Mouse (Mus musculus) stomach, embryonic 14.5 days (tissue): ENCODE data around the gene Naa35. TPM values are rescaled to one million over a fixed set of nuclear protein-coding genes. Genes with fewer than 3 reads are reported as not detected.

Experiments used
- ATAC-seq: fragments of 200-750 bp; cut with Nextera tagmentation; 2 replicates; pipeline ENCODE4 v1.8.0; 2017; ENCODE audit warnings: low read depth, moderate TSS enrichment; ENCODE audit not compliant: insufficient number of reproducible peaks, insufficient read depth, low FRiP score
- H3K27ac ChIP-seq: fragments of 300-500 bp; sonication (generic); 2 replicates; pipeline ENCODE4 v1.5.1; 2014; ENCODE audit warnings: mild to moderate bottlenecking, low read length, moderate library complexity, mixed read lengths
- H3K27me3 ChIP-seq: fragments of 300-500 bp; sonication (generic); 2 replicates; pipeline ENCODE4 v1.6.1; 2014; ENCODE audit warnings: low read length, control low read depth, mixed read lengths; ENCODE audit not compliant: control insufficient read depth, insufficient read depth
- H3K36me3 ChIP-seq: fragments of 300-500 bp; sonication (generic); 2 replicates; pipeline ENCODE4 v1.6.1; 2014; ENCODE audit warnings: mild to moderate bottlenecking, control low read depth, low read length, moderate library complexity, mixed read lengths; ENCODE audit not compliant: control insufficient read depth, insufficient read depth
- H3K4me1 ChIP-seq: fragments of 300-500 bp; sonication (generic); 2 replicates; pipeline ENCODE4 v1.6.1; 2014; ENCODE audit warnings: low read length, control low read depth, mixed read lengths; ENCODE audit not compliant: control insufficient read depth, insufficient read depth
- H3K4me2 ChIP-seq: fragments of 300-500 bp; sonication (generic); replicated peaks from 2 replicates; pipeline ENCODE4 v1.6.1; 2014; ENCODE audit warnings: low read depth, low read length, control low read depth
- H3K4me3 ChIP-seq: fragments of 300-500 bp; sonication (generic); 2 replicates; pipeline ENCODE4 v1.5.1; 2014; ENCODE audit warnings: low read depth, low read length, control low read depth
- H3K9ac ChIP-seq: fragments of 300-500 bp; sonication (generic); replicated peaks from 2 replicates; pipeline ENCODE4 v1.6.1; 2014; ENCODE audit warnings: low read depth, mild to moderate bottlenecking, control low read depth, low read length, moderate library complexity, mixed read lengths
- H3K9me3 ChIP-seq: fragments of 300-500 bp; sonication (generic); 2 replicates; pipeline ENCODE4 v1.6.1; 2016; ENCODE audit warnings: low read depth, low read length, control low read depth; ENCODE audit not compliant: control insufficient read depth
- WGBS: fragments of 180-500 bp; shearing (Covaris S2); extraction: QIAGEN DNeasy Blood & Tissue Kit; methylation state at CpG from one replicate; pipeline ENCODE4 v1.1.7; 2014; 5-methylcytosine and 5-hydroxymethylcytosine counted together
- polyA plus RNA-seq: library from polyadenylated mRNA; unstranded; fragments of >200 nt; fragmentation: Nextera tagmentation; extraction: Ambion mirVana; gene quantifications from 2 replicates; pipeline ENCODE4 v1.2.1, GENCODE M21; 2014

Naa35 gene
- polyA plus RNA-seq, 1 experiment from 2014 or later, result 99.1 TPM

- WGBS, result 51% methylated on average over 7 of the region's 7 CpGs
Observed at GRCm38 (mm10) chr13:59673597-59673996, 88.5 kb downstream of the Naa35 start.

DNA sequence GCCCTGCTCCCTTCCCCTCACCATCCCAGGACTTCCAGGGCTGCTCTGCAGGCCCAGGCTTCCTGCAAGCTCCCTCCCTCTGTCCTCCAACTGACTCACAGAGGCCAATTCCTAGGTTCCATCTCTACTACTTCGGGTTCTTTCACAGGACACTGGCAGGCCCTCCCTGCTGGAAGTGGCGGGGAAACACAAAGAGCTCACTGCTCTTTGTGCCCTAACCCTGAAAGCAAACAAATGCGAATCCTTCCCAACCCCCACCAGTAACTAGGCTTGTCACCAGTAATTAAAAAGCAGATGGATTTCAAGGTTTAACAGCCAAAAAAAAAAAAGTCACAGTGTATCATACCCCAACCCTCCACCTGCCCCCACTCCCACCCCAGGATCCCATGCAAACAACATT lies 89.2 kb downstream of the Naa35 start:
- Histone ChIP-seq H3K4me2 (peak overlapping the region; percentile 49), H3K4me1 (peaks cover 11% of the 10 kb centered on the region), H3K27me3 (no peaks in the 10 kb centered on the region), H3K27ac (no peak overlapping the region), H3K36me3 (no peaks in the 10 kb centered on the region), H3K9me3 (no peaks in the 10 kb centered on the region), H3K9ac (no peak overlapping the region), H3K4me3 (peak overlapping the region; percentile 71)
- WGBS, result 13% methylated on average over 3 of the region's 3 CpGs
- ATAC-seq, result no peak

More at GRCm38 (mm10) chr13:59673597-59673996, 88.5 kb downstream of the Naa35 start:
- no peak for ATAC-seq
- H3K36me3 ChIP-seq, result no peaks in the 10 kb centered on the region
- no peaks in the 10 kb centered on the region for H3K9me3 ChIP-seq
- peaks cover 15% of the 10 kb centered on the region for H3K4me1 ChIP-seq
- H3K4me2 ChIP-seq, result peak overlapping the region; percentile 49
- H3K4me3 ChIP-seq, result no peak overlapping the region
- no peak overlapping the region for H3K27ac ChIP-seq
- no peak overlapping the region for H3K9ac ChIP-seq
- no peaks in the 10 kb centered on the region for H3K27me3 ChIP-seq

DNA sequence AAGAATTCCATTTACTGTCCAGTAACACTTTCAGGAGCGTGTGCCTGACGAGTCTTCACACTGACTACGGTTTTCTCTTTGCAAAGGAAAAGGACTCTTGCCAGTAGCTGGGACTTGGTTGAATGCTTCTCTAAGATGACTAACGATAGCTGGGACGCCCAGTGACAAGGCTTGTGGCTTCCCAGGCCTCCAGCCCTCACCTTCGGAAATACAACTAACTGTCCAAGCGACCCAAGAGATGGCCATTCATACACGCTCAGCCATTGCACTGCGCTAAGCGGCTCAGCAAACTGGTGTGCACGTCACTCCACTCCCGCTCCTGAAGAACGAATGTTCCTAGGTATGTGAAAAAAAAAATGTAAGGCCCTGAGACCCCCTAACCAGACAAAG lies 89.7 kb downstream of the Naa35 start:
- peak overlapping the region; percentile 30; the same call in 1 of the 2 replicates for H3K27ac ChIP-seq
- H3K9me3 ChIP-seq, result no peaks in the 10 kb centered on the region
- no peaks in the 10 kb centered on the region for H3K27me3 ChIP-seq
- H3K36me3 ChIP-seq, result no peaks in the 10 kb centered on the region
- H3K4me2 ChIP-seq, result peak overlapping the region; percentile 49
- ATAC-seq, result no peak
- WGBS, result 2% methylated on average over 13 of the region's 13 CpGs
- peak overlapping the region; percentile 71 for H3K4me3 ChIP-seq
- peaks cover 11% of the 10 kb centered on the region for H3K4me1 ChIP-seq
- peak overlapping the region; percentile 71; the same call in 1 of the 2 replicates for H3K9ac ChIP-seq

DNA sequence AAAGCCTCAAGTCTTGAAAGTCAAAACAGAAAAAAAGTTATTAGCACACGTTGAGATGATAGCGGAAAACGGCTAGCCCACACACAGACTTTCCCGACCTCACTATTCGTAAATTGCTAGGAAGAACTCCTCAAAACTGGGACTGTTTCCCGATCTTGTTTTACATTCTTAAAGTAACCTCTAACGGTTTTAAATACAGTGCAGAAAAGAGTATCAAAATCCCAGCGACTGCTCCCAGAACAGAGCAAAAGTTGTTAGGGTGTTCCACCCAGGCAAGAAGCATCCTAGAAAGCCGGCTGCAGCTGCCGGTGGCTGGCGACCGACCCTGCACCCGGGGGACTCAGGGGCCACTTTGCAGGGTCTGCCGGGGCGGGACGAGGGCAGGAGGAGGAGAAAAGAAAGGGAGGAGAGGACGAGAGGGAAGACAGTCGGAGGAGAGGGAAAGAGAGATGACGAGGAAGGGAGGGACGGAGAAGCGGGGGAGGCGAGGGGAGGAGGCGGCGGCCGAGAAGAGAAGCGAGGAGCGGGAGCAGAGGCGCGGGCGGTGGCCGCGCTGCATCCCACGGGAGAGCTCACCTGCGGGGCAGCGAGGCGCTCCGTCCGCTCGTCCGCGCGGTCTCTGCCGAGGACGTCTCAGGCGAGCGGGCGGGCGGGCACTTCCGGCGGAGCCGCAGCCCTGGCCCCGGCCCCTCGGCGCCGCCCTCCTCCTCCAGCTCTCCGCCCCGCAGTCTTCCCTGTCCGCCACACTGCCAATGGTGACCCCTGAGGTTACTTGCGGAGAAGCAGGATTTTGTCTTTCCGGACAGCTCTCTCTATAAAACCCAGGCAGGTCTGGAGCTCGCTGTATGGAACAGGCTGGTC lies 90.3 kb downstream of the Naa35 start, which contains the start of gene Golm1:
Gene Golm1 (minus strand): TSS at position 661 of the 861 bp plus-strand sequence.
- H3K27me3 ChIP-seq, result no peaks in the 10 kb centered on the region
- peak within 1 kb of the TSS; percentile 71 for H3K9ac ChIP-seq
- H3K4me3 ChIP-seq, result peak within 1 kb of the TSS; percentile 71
- peak; percentile 90 for ATAC-seq
- peak within 1 kb of the TSS; percentile 73; the same call in 1 of the 2 replicates for H3K27ac ChIP-seq
- H3K9me3 ChIP-seq, result no peaks in the 10 kb centered on the region
- H3K36me3 ChIP-seq, result no peaks in the 10 kb centered on the region
- H3K4me1 ChIP-seq, result peaks cover 11% of the 10 kb centered on the region
- WGBS, result 0% methylated on average over 53 of the region's 61 CpGs
- H3K4me2 ChIP-seq, result peak within 1 kb of the TSS; percentile 49

DNA sequence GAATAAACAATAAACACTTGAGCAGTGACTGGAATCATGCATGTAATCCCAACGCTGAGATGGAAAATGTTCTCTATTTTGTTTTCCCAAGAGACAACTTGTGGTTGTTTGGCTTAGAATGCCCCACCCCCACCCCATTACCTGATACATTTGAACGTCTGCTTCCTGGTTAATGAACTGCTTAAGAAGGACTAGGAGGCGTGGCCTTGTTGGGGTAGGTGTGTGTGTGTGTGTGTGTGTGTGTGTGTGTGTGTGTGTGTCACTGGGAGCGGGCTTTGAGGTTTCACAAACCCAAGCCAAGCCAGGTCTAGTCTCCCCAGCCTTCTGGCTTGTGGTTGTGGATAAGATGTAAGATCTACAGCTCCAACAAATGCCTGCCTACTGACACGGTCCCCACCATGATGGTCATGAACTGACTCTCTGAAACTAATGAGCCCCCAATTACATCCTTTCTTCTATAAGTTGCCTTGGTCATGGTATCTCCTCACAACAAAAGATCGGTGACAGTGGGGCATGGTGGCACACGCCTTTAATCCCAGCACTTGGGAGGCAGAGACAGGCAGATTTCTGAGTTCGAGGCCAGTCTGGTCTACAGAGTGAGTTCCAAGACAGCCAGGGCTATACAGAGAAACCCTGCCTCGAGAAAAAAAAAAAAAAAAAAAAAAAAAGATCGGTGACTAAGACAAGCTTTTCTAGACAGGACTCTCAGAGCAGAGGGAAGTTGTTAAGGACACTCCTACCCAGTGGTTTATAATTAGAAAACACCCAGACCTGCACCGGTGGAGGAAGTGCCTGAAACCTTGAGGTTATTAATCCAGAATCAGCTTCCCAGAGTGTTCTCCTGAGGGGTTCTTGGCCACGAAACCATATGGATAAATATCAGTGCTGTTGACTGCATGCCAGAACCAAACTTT lies 91.5 kb downstream of the Naa35 start:
- Histone ChIP-seq H3K4me3 (no peak overlapping the region), H3K9ac (no peak overlapping the region), H3K27me3 (no peaks in the 10 kb centered on the region), H3K9me3 (no peaks in the 10 kb centered on the region), H3K4me2 (no peak overlapping the region), H3K4me1 (peaks cover 11% of the 10 kb centered on the region), H3K27ac (no peak overlapping the region), H3K36me3 (no peaks in the 10 kb centered on the region)
- 75% methylated on average over 12 of the region's 12 CpGs for WGBS
- no peak for ATAC-seq

GRCm38 (mm10) chr13:59679306-59679705 lies 94.2 kb downstream of the Naa35 start:
- Histone ChIP-seq H3K4me1 (peaks cover 4% of the 10 kb centered on the region), H3K9ac (no peak overlapping the region), H3K27me3 (no peaks in the 10 kb centered on the region), H3K36me3 (no peaks in the 10 kb centered on the region), H3K4me2 (no peak overlapping the region), H3K9me3 (no peaks in the 10 kb centered on the region), H3K27ac (no peak overlapping the region), H3K4me3 (no peak overlapping the region)
- WGBS, result 28% methylated on average over 4 of the region's 4 CpGs
- ATAC-seq, result no peak

GRCm38 (mm10) chr13:59679908-59680307 lies 94.8 kb downstream of the Naa35 start:
- no peaks in the 10 kb centered on the region for H3K27me3 ChIP-seq
- H3K27ac ChIP-seq, result no peak overlapping the region
- H3K4me1 ChIP-seq, result 0 out of 2 replicates have a peak, but pooled peaks cover under 1% of the 10 kb centered on the region
- 64% methylated on average over 4 of the region's 4 CpGs for WGBS
- no peaks in the 10 kb centered on the region for H3K36me3 ChIP-seq
- no peak overlapping the region for H3K9ac ChIP-seq
- no peak overlapping the region for H3K4me3 ChIP-seq
- H3K9me3 ChIP-seq, result no peaks in the 10 kb centered on the region
- ATAC-seq, result no peak
- no peak overlapping the region for H3K4me2 ChIP-seq

DNA sequence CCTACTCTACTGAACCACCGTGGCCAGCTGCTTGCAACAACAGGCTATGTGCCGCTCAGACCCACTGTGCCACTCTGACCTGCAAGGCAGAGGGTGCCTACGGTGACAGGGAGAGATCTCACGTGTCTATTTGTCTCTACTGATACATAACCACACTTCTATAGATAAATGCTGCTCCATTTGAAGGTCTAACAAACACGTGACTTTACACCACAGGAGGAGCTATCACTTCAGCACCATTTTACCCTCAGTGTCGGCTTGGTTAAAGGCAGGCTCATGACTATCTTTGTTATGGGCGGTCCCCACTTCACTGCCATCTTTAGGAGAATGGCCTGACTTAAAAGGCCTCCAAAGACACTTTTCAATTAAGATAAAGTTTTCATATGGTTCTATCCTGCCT lies 97.6 kb downstream of the Naa35 start:
- H3K4me1 ChIP-seq, result no peaks in the 10 kb centered on the region
- H3K4me3 ChIP-seq, result no peak overlapping the region
- H3K4me2 ChIP-seq, result no peak overlapping the region
- no peak overlapping the region for H3K9ac ChIP-seq
- H3K9me3 ChIP-seq, result no peaks in the 10 kb centered on the region
- H3K27me3 ChIP-seq, result no peaks in the 10 kb centered on the region
- H3K27ac ChIP-seq, result no peak overlapping the region
- ATAC-seq, result no peak
- WGBS, result 20% methylated on average over 7 of the region's 7 CpGs
- H3K36me3 ChIP-seq, result no peaks in the 10 kb centered on the region
